Mouse (Mus musculus): Measurements from ENCODE around the gene Acta1.

The Acta1 gene

DNA sequence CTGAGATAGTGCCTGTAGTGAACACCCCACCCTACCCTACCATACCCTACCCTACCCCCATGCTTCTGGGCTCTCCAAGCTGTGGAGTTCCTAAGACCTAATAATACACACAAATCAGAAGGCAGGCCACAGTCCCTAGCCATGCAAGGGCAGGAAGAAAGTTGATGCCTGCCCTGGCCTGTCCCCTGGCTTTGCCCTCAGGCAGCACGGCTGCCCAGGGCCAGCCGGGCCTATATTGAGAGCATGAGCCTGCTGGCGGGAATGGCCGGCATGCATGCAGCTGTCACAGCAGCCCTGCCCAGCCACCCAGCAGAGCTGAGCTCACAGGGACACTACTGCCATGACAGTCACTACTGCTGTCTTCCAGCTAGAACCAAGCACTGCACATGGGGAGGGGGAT, 11.5 kb downstream of the Acta1 start:
- DNase-seq (ENCODE audit: low spot score) = no peak

- no peak for DNase-seq (ENCODE audit: low spot score)
Measured at GRCm38 (mm10) chr8:123882412-123882811, 12.1 kb downstream of the Acta1 start.

DNA sequence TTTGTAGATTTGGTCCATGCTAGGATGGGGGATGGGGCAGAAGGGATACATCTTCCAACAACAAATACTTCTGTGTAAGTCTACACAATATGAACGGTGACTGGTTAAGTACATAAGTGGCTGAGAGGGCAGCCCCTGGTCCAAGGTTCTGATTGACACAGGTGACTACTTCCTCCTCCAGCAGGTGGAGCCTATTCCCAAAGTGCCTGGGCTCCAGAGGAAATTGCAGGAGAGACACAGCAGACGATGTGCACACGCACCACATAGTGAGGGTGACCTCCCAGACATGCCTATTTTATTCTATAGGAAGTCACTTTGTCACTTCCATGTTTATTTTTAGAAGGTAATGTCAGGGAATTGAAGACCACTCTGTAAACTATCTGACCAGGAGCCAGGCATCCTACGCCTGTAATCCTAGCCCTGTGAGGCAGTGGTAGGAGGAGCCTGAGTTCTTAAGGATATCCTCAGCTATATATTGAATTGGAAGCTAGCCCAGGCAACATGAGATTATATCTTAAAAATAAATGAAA, 13.7 kb downstream of the Acta1 start:
- no peak for DNase-seq (ENCODE audit: low spot score)

DNA sequence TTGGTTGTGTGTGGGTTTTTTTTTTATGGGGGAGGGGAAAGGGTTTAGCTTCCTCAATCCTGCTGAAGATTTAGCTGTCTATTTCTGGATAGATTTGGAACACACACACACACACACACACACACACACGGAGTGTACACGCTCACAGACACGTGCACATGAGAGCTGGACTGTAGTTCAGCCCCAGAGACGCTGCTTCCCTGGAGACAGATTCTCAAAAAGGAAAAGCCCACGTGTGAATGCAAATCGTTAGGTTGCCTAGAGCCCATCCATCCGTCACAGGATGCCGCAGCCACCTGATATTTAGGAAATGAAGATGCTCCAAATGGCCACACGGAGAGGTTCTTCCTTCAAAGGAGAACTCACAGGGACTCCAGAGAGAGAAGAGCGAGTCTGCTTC, 14.3 kb downstream of the Acta1 start:
- DNase-seq (ENCODE audit: low spot score) = no peak

GRCm38 (mm10) chr8:123877865-123878264, 16.7 kb downstream of the Acta1 start:
- no peak for DNase-seq (ENCODE audit: low spot score)

DNA sequence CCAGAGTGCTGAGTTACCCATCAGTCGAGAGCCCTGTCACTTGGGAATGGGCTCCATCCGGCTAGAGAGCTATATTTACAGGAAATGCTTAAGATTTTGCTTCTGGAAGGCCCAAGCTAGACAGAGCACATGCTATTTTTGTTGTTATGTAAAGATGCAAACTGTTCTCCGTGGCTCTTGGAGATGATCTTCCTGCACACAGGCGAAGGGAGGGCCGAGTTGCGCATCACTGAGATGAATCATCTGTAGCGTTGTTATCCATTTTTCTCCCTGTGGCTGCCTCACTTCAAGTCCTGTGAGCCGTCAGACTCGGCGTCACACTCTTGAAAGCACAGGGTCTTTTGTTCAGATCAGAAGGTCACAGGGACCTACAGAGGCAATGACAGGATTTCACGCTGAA, 20.2 kb downstream of the Acta1 start:
- no peak for DNase-seq (ENCODE audit: low spot score)

DNA sequence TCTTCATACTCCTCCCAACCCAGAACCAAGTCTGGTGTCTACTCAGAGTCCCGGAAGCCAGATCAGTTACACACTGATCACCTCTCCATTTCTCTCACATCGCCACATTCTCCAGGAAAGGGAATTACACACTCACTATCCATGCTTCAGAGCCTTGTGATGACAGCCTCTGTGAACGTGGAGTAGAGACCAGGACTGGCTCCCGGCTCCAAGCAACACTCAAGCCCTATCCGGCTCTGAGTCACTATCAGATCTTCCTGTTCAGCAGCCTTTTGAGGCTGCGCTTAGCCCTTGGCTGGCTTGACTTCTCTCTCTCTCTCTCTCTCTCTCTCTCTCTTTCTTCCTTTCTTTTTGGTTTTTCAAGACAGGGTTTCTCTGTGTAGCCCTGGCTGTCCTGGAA, 21.2 kb downstream of the Acta1 start:
- no peak for DNase-seq (ENCODE audit: low spot score)

GRCm38 (mm10) chr8:123872048-123872447, 22.5 kb downstream of the Acta1 start:
- DNase-seq (ENCODE audit: low spot score) = no peak

GRCm38 (mm10) chr8:123866971-123867370, 27.6 kb downstream of the Acta1 start:
- DNase-seq (ENCODE audit: low spot score) = no peak

- DNase-seq (ENCODE audit: low spot score) = no peak
Measured at GRCm38 (mm10) chr8:123865786-123866185, 28.8 kb downstream of the Acta1 start.

DNA sequence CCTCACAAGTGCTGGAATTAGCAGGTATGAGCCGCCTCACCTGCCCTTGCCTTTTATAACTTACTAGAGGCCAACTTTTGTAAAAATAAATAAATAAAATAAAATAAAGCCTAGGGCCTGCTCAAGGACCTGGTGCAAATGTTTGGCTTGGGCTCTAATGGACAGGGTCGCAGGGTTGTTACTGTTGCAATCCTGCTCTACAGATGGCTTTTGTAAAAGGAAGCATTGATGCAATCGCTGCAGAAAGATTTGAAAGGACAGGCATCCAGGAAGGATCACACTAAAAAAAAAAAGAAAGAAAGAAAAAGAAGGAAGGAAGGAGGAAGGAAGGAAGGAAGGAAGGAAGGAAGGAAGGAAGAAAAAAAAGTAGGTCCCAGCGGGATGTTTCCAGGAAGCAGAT, 34.2 kb downstream of the Acta1 start:
- no peak for DNase-seq (ENCODE audit: low spot score)

- DNase-seq (ENCODE audit: low spot score) = no peak
Measured at GRCm38 (mm10) chr8:123859648-123860259, 34.8 kb downstream of the Acta1 start, which contains the start of gene Ccsap. Gene Ccsap, minus strand, starts transcription at chr8:123860209.

DNA sequence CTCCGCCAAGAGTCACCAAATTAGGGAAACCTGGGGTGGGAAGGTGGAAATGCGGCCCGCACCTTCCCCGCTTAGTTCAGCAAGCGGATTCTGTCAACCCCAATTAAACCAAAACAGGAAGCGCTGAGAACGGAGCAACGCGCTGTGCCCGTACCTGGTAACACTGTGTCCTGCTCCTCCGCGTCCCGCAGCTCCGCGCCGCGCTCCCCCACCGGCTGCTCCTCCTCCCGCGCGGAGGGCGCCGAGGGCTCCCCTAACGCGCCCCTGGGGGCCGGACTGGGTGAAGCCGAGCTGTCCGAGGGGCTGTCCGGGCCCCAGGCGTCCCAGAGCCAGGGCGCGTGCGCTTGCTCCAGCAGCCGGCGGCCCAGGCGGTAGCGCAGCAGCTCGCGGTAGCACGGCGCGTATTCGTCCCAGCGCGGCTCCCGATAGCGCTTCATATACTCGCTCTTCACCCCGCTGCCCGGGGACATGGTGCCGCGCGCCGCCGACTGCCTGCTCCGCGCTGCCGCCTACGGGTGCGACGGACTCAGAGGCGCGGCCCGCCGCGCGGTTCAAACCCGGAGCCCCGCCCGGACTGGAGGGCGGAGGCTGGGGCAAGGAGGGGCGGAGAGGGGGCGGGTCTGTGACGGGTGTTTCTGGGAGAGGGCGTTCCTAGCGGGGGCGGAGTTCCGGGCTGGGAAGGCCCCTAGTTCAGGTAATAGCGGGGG, 35.5 kb downstream of the Acta1 start:
- DNase-seq (ENCODE audit: low spot score) = peak; percentile 66

DNA sequence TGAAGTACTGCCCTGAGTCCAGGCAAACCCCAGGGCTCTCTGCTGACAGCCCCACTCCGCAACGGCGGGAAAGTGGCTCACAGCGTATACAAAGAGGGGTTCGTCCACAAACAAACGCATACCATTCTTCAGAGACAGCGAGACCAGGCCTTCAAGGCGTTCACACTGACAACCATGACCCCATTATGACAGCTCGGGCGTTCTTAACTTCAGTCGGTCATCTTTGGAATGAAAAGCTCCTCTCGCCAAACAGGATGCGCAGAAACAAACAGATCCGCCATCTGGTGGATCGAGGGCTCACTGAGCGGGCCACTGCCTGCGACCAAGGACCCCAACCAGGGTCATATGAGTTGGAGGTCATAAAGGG, 36.0 kb downstream of the Acta1 start:
- no peak for DNase-seq (ENCODE audit: low spot score)

DNA sequence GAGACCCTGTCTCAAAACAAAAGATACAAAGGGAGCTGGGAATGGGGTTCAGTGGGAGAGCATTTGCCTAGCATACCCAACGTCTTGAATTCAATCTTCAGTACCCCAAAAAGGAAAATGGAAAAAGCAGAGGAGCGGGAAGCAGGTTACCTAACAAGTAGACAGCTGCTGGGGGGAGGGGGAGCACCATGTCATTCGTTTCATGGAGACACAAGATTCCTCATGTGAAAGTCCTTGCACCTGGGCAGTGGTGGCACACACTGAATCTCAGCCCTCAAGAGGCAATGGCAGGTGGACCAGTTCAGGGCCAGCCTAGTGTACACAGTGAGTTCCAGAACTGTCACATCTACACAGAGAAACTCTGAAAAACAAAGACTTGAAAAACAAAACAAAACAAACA, 37.2 kb downstream of the Acta1 start:
- no peak for DNase-seq (ENCODE audit: low spot score)

DNA sequence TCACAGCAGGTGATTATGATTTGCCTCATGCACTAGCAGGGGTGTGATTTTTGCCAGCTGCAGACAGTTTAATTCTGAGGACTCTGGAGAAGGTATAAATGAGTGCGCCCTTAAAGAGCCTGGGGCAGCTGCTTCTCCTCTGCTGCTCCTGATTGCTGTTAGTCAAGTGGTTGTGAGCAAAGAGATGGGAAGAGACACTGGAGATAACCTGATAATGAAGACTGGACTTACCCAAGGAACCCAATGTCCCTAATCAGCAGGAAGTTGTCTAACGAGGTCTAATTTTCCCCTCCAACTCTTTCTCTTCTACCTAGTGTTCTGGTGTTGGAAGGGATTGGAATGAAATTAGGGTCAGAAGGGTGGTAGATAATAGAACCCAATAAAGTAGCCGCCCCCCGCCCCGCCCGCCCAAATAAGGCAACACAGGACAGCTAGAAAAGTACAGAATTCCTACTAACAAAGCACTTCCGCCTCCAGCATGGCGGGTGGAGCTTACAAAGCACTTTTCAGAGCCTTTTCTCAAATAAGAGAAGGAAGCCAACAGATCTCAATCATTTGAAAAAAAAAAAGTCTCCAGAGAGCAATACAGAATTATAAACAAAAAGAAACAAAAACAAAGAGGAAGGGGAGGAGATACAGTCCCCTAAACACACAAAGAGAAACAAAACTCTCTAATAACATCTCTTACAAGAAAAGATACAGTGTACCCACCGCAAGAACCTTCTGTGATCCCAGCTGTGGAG, 39.6 kb downstream of the Acta1 start:
- DNase-seq (ENCODE audit: low spot score) = no peak

- DNase-seq (ENCODE audit: low spot score) = no peak
Measured at GRCm38 (mm10) chr8:123854252-123854651, 40.3 kb downstream of the Acta1 start.

DNA sequence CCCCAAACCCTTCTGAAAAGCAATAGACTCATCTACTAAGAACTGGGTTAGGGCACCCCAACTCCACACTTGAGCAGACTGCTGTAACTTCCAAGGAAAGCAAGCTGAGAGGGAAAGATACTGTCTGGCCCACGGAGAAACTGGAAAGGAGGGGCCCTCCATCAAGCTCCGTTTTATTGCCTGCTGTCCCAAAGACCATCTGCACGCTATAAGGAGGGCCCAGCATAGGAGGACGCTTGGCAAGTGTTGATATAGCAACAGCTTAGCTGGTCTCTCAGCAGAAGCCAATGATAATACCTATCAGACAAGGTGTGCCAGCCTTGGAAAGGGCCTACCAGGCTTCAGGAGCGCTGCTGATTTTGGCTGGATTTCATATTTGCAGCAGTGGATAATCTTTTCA, 43.0 kb downstream of the Acta1 start:
- no peak for DNase-seq (ENCODE audit: low spot score)

DNA sequence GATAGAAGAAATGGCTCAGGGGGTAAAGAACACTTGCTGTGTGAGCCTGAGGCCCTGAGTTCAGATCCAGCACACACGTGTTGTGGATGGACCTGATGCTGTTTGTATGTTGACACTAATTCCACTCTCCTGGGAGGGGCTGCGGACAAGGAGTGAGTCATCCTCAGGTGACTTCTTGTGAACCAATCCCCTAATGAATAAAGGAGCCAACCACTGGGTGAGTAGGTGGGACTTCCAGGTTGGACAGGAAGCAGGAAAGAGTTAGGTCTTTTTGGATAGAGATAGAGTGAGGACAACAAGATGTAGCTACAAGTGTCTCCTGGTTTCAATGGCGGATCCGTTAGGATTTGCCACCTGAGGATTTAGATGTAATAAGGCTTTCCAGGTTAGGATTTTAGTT, 45.2 kb downstream of the Acta1 start:
- DNase-seq (ENCODE audit: low spot score) = no peak

GRCm38 (mm10) chr8:123847546-123847945, 47.0 kb downstream of the Acta1 start:
- DNase-seq (ENCODE audit: low spot score) = no peak

GRCm38 (mm10) chr8:123846509-123846908, 48.0 kb downstream of the Acta1 start:
- DNase-seq (ENCODE audit: low spot score) = no peak

DNA sequence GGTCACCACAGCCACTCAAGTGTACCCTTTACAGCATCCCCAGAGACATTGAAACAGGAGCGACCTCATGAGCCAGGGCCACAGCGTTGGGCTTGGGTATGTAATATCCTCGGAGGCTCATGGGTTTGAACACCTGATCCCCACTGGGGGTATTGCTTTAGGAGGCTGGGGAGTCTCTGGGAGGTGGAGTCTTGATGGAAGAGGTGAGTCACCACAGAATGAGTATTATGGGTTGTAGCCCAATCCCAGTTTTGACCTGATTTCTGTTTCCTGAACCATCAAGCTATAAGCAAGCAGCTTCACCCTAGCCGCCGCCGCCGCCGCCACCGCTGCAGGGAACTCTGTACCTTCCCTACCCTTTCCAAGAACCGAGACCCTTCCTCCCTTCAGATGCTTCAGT, 48.6 kb downstream of the Acta1 start:
- DNase-seq (ENCODE audit: low spot score) = no peak

GRCm38 (mm10) chr8:123845114-123845513, 49.4 kb downstream of the Acta1 start:
- no peak for DNase-seq (ENCODE audit: low spot score)

Measured in urinary bladder, postnatal 10 days (tissue).